Mouse (Mus musculus): ENCODE measurements at regions not wholly inside any gene's neighbourhood (a gene's known extent, or its start where the extent isn't known, plus 50 kb on each side); places are given as distances from the start of the nearest gene placed in this dataset.
"Not testable (repeated sequence)": the region's sequence is repeated elsewhere in the genome, so short reads cannot be mapped to it uniquely, and the experiment has no call there.

- H3K79me2 ChIP-seq (ENCODE audit: control insufficient read depth, insufficient read depth) = no peaks in the 10 kb centered on the region
- H3K36me3 ChIP-seq (ENCODE audit: control insufficient read depth, insufficient read depth) = no peaks in the 10 kb centered on the region
- no peak overlapping the region for H3K4me3 ChIP-seq
- TF ChIP-seq MYOD1 (IDR thresholded peaks at IDR 0.05; ENCODE audit: control insufficient read depth in 1 of 3, insufficient read length in 2 of 3, low read depth in 2 of 3) (no peak), POLR2A (IDR thresholded peaks at IDR 0.05; ENCODE audit: insufficient read length, low read depth) (no peak), REST (IDR thresholded peaks at IDR 0.05; ENCODE audit: insufficient read depth, insufficient read length) (no peak), USF1 (IDR thresholded peaks at IDR 0.05; ENCODE audit: low read depth) (no peak), TCF3 (IDR thresholded peaks at IDR 0.05; ENCODE audit: insufficient read length, low read depth) (no peak), CEBPB (IDR thresholded peaks at IDR 0.05; ENCODE audit: insufficient read depth, poor library complexity, severe bottlenecking) (no peak), MYOG (IDR thresholded peaks at IDR 0.05; ENCODE audit: control insufficient read depth in 1 of 3, insufficient read depth in 1 of 3, insufficient read length in 2 of 3, low read depth in 2 of 3) (no peak)
- no peak overlapping the region for H3ac ChIP-seq (ENCODE audit: control insufficient read depth, insufficient read length)
- no peaks in the 10 kb centered on the region for H3K27me3 ChIP-seq (ENCODE audit: control insufficient read depth, insufficient read depth, insufficient read length)
- peak overlapping the region; percentile 46 for H3K4me2 ChIP-seq (ENCODE audit: low read depth)
Observed at GRCm38 (mm10) chr11:10051584-10052210, 860.0 kb downstream of the Abca13 start.

GRCm38 (mm10) chr11:10071881-10072280 lies 880.1 kb downstream of the Abca13 start:
- Histone ChIP-seq H3ac (ENCODE audit: control insufficient read depth, insufficient read length) (no peak overlapping the region), H3K79me2 (ENCODE audit: control insufficient read depth, insufficient read depth) (no peaks in the 10 kb centered on the region), H3K4me2 (ENCODE audit: low read depth) (no peak overlapping the region), H3K27me3 (ENCODE audit: control insufficient read depth, insufficient read depth, insufficient read length) (no peaks in the 10 kb centered on the region), H3K4me3 (no peak overlapping the region), H3K36me3 (ENCODE audit: control insufficient read depth, insufficient read depth) (no peaks in the 10 kb centered on the region)
- TF ChIP-seq SRF (IDR thresholded peaks at IDR 0.05; ENCODE audit: control insufficient read depth, insufficient read length, low read depth) = no peak
- TF ChIP-seq POLR2AphosphoS2 (IDR thresholded peaks at IDR 0.05; ENCODE audit: insufficient read length, low read depth) = no peak
- no peak for TF ChIP-seq POLR2A (IDR thresholded peaks at IDR 0.05; ENCODE audit: insufficient read length, low read depth)
- TF ChIP-seq TCF3 (IDR thresholded peaks at IDR 0.05; ENCODE audit: insufficient read length, low read depth) = no peak
- TF ChIP-seq REST (IDR thresholded peaks at IDR 0.05; ENCODE audit: insufficient read depth, insufficient read length) = no peak
- no peak for TF ChIP-seq CEBPB (IDR thresholded peaks at IDR 0.05; ENCODE audit: insufficient read depth, poor library complexity, severe bottlenecking)
- TF ChIP-seq USF1 (IDR thresholded peaks at IDR 0.05; ENCODE audit: low read depth) = no peak
- TF ChIP-seq MYOD1 (IDR thresholded peaks at IDR 0.05; ENCODE audit: control insufficient read depth in 1 of 3, insufficient read length in 2 of 3, low read depth in 2 of 3) = no peak
- no peak for TF ChIP-seq MAX (IDR thresholded peaks at IDR 0.05; ENCODE audit: low read depth)
- TF ChIP-seq E2F4 (IDR thresholded peaks at IDR 0.05; ENCODE audit: insufficient read depth) = no peak
- no peak for TF ChIP-seq TCF12 (IDR thresholded peaks at IDR 0.05; ENCODE audit: insufficient read depth, poor library complexity, severe bottlenecking)
- TF ChIP-seq MYOG (IDR thresholded peaks at IDR 0.05; ENCODE audit: control insufficient read depth in 1 of 3, insufficient read depth in 1 of 3, insufficient read length in 2 of 3, low read depth in 2 of 3) = no peak

GRCm38 (mm10) chr11:10087939-10088338 lies 896.2 kb downstream of the Abca13 start:
- Histone ChIP-seq H3K79me2 (ENCODE audit: control insufficient read depth, insufficient read depth) (no peaks in the 10 kb centered on the region), H3K36me3 (ENCODE audit: control insufficient read depth, insufficient read depth) (no peaks in the 10 kb centered on the region), H3ac (ENCODE audit: control insufficient read depth, insufficient read length) (no peak overlapping the region), H3K4me3 (no peak overlapping the region), H3K27me3 (ENCODE audit: control insufficient read depth, insufficient read depth, insufficient read length) (no peaks in the 10 kb centered on the region), H3K4me2 (ENCODE audit: low read depth) (no peak overlapping the region)
- TF ChIP-seq MYOG (IDR thresholded peaks at IDR 0.05; ENCODE audit: control insufficient read depth in 1 of 3, insufficient read depth in 1 of 3, insufficient read length in 2 of 3, low read depth in 2 of 3) (no peak), E2F4 (IDR thresholded peaks at IDR 0.05; ENCODE audit: insufficient read depth) (no peak), POLR2AphosphoS2 (IDR thresholded peaks at IDR 0.05; ENCODE audit: insufficient read length, low read depth) (no peak), USF1 (IDR thresholded peaks at IDR 0.05; ENCODE audit: low read depth) (no peak), MAX (IDR thresholded peaks at IDR 0.05; ENCODE audit: low read depth) (no peak), TCF12 (IDR thresholded peaks at IDR 0.05; ENCODE audit: insufficient read depth, poor library complexity, severe bottlenecking) (no peak), POLR2A (IDR thresholded peaks at IDR 0.05; ENCODE audit: insufficient read length, low read depth) (no peak), REST (IDR thresholded peaks at IDR 0.05; ENCODE audit: insufficient read depth, insufficient read length) (no peak), SRF (IDR thresholded peaks at IDR 0.05; ENCODE audit: control insufficient read depth, insufficient read length, low read depth) (no peak), CEBPB (IDR thresholded peaks at IDR 0.05; ENCODE audit: insufficient read depth, poor library complexity, severe bottlenecking) (no peak), TCF3 (IDR thresholded peaks at IDR 0.05; ENCODE audit: insufficient read length, low read depth) (no peak), MYOD1 (IDR thresholded peaks at IDR 0.05; ENCODE audit: control insufficient read depth in 1 of 3, insufficient read length in 2 of 3, low read depth in 2 of 3) (no peak)

GRCm38 (mm10) chr11:10102314-10102713 lies 910.6 kb downstream of the Abca13 start:
- H3K79me2 ChIP-seq (ENCODE audit: control insufficient read depth, insufficient read depth); H3K4me3 ChIP-seq; H3K27me3 ChIP-seq (ENCODE audit: control insufficient read depth, insufficient read depth, insufficient read length): not testable (repeated sequence)

GRCm38 (mm10) chr11:10105077-10105476 lies 913.3 kb downstream of the Abca13 start:
- Histone ChIP-seq H3K4me3 (no peak overlapping the region), H3ac (ENCODE audit: control insufficient read depth, insufficient read length) (no peak overlapping the region), H3K27me3 (ENCODE audit: control insufficient read depth, insufficient read depth, insufficient read length) (no peaks in the 10 kb centered on the region), H3K79me2 (ENCODE audit: control insufficient read depth, insufficient read depth) (no peaks in the 10 kb centered on the region), H3K36me3 (ENCODE audit: control insufficient read depth, insufficient read depth) (no peaks in the 10 kb centered on the region), H3K4me2 (ENCODE audit: low read depth) (no peak overlapping the region)
- no peak for TF ChIP-seq MYOG (IDR thresholded peaks at IDR 0.05; ENCODE audit: control insufficient read depth in 1 of 3, insufficient read depth in 1 of 3, insufficient read length in 2 of 3, low read depth in 2 of 3)
- TF ChIP-seq TCF3 (IDR thresholded peaks at IDR 0.05; ENCODE audit: insufficient read length, low read depth) = no peak
- no peak for TF ChIP-seq SRF (IDR thresholded peaks at IDR 0.05; ENCODE audit: control insufficient read depth, insufficient read length, low read depth)
- TF ChIP-seq POLR2A (IDR thresholded peaks at IDR 0.05; ENCODE audit: insufficient read length, low read depth) = no peak

More at GRCm38 (mm10) chr11:10102314-10102713, 910.6 kb downstream of the Abca13 start:
- not testable (repeated sequence) for H3ac ChIP-seq (ENCODE audit: control insufficient read depth, insufficient read length); H3K36me3 ChIP-seq (ENCODE audit: control insufficient read depth, insufficient read depth); H3K4me2 ChIP-seq (ENCODE audit: low read depth)
